Mouse (Mus musculus): ENCODE measurements around the gene Tnfrsf8. TPM values are rescaled to one million over a fixed set of nuclear protein-coding genes. Genes with fewer than 3 reads are reported as not detected.

Tnfrsf8 gene
- total RNA-seq, 2 experiments from 2014 or later, result 1.1 to 2.8 TPM

GRCm38 (mm10) chr4:145312530-145312929, 2.4 kb downstream of the Tnfrsf8 start:
- 0 out of 2 replicates have a peak, but pooled peaks have one; percentile 18 for ATAC-seq (ENCODE audit: poor library complexity, severe bottlenecking)

- no peak for ATAC-seq (ENCODE audit: poor library complexity, severe bottlenecking)
Measured at GRCm38 (mm10) chr4:145310859-145311258, 4.1 kb downstream of the Tnfrsf8 start.

- ATAC-seq (ENCODE audit: poor library complexity, severe bottlenecking), result no peak
Measured at GRCm38 (mm10) chr4:145306422-145306821, 8.5 kb downstream of the Tnfrsf8 start.

DNA sequence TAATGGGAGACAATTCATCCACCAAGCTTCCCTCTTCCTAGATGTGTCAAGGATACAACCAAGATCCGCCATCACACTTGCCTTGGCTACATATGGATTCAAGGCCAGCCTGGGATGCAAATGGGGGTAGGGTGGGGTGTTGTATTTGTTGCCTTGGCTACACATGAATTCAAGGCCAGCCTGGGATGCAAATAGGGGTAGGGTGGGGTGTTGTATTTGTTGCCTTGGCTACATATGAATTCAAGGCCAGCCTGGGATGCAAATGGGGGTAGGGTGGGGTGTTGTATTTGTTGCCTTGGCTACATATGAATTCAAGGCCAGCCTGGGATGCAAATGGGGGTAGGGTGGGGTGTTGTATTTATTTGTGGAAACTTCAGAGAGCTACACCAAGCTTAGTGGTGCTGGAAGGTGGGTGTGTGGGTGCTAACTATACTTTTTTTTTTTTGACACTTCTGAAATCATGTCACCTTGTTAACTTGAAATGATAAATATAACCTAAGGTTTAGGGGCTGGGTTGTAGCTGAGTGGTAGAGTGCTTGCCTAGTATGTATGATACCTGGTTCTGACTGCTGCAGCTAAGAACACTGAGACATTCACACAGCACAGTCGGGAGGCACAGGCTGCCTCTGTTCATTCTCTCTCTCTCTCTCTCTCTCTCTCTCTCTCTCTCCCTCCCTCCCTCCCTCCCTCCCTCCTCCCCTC, 9.2 kb downstream of the Tnfrsf8 start:
- peak; percentile 30; the same call in 1 of the 2 replicates for ATAC-seq (ENCODE audit: poor library complexity, severe bottlenecking)

GRCm38 (mm10) chr4:145304109-145304508, 10.9 kb downstream of the Tnfrsf8 start:
- ATAC-seq (ENCODE audit: poor library complexity, severe bottlenecking), result no peak

DNA sequence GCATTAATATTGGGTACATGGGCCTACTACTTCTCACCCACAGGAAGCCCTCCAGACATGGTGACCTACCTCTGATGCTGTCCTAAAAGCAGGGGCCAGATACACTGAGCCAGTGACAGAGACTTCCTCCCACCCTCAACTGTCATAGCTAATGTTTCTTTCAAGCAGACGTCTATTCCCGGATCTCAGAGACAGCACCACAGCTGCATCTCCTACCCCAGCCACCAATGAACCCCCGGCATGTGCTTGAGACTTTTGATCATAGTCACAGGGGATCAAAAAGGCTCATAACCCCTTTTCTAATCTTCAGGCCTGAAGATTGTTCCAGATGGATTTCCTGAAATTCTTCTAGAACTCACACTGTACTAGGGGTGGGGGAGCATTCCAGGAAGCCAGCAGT, 12.9 kb downstream of the Tnfrsf8 start:
- no peak for ATAC-seq (ENCODE audit: poor library complexity, severe bottlenecking)

DNA sequence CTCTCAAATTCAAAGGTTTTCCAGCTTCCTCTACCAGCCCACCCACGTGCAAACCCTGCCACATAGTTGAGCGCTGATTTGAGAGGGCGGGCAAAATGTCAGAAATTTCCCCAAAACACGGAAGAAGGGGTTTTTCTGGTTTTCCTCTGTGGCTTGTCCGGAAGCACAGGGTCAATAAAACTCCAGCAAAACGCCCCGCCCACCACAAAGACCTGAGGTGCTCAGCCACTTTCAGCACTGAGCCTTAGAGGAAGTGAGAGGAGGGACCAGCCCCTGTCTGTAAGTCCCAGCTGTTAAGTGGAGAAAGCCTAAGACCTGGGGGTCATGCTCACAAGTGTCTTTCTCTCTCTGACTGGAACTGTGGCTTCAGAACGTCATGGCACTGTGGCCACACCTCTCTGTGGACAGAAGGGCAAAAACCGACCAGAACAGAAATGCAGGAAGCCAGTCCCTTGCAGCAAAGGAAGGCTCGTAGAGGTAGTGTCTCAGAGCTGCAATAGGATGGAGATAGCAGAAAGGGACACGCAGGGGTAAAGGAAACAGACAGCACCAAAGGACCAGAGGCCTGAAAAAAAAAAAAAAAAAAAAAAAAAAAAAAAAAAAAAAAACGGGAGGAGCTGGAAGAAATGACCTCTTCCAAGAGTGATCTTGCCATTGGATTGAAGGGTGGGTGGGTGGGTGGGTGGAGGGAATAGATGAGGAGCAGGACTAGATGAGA, 14.6 kb downstream of the Tnfrsf8 start:
- ATAC-seq (ENCODE audit: poor library complexity, severe bottlenecking), result peak; percentile 82

GRCm38 (mm10) chr4:145299355-145299754, 15.6 kb downstream of the Tnfrsf8 start:
- no peak for ATAC-seq (ENCODE audit: poor library complexity, severe bottlenecking)

DNA sequence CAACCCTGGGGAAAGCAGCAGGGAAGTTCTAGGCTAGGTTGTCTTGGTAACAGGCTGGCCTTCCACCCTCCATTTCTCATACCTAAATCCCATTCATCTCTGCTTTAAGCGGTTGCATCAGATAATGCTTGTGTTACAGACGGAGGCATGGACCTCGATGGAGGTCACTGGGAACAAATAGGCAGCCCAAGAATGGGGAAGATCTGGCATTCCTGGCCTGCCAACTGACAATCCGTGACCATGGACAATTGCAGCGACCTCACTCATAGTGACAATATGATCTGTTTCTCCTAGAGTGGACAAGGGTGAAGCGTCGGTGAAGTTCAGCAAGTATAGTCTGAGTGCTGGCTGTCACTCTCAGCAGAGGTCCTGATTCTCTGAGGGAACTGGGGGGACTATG, 16.1 kb downstream of the Tnfrsf8 start:
- no peak for ATAC-seq (ENCODE audit: poor library complexity, severe bottlenecking)

DNA sequence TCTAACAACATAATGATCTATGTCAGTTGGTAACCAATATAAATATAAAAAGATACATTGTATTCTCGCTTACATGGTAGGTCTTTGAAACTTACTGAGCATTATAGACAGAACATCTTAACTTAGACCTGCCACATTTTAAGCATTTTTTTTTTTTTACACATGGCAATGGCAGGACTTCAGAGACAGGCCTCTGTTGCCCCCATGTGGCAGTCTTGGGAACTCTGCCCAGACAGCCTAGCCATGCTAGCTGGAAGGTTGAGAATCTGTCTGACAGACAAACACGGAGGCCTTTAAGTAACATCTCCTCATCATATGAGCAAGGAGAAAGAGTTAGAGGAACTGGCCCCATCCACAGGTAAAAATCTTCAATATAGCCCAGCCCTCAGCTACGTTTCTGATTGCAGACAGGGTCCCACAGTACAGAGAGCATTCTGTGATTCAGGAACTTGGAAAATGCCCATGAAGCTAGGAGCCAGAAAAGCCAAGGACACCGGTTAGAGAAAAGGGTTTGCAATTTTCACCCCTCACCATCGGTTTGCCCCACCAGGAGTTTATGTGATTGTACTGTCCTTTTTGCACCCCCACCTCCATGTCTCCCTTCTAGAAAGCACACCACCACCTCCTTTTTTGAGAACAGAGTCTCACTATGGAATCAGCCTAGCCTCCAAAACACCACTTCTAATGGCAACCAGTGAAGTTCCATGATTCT, 19.2 kb downstream of the Tnfrsf8 start:
- peak; percentile 58 for ATAC-seq (ENCODE audit: poor library complexity, severe bottlenecking)

DNA sequence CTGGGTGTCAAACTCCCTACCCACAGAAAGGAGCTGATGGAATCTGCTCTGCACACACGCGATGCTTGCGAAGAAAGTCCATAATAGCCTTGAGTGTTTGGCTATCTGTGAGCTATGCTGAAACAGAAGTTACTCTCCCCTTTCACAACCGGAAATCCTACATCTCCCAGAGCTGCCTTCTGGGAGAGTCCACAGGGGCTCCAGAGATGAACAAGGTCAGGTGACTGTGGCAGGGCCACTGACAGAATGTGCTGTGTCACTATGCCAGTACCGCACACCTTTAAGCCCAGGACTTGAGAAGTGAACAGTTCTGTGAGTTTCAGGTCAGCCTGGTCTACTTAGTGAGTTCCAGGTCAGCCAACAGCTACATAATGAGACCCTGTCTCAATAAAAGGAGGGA, 20.4 kb downstream of the Tnfrsf8 start:
- peak; percentile 43 for ATAC-seq (ENCODE audit: poor library complexity, severe bottlenecking)

- peak; percentile 95 for ATAC-seq (ENCODE audit: poor library complexity, severe bottlenecking)
Measured at GRCm38 (mm10) chr4:145286369-145287120, 28.4 kb downstream of the Tnfrsf8 start.

GRCm38 (mm10) chr4:145284675-145285074, 30.3 kb downstream of the Tnfrsf8 start:
- no peak for ATAC-seq (ENCODE audit: poor library complexity, severe bottlenecking)

DNA sequence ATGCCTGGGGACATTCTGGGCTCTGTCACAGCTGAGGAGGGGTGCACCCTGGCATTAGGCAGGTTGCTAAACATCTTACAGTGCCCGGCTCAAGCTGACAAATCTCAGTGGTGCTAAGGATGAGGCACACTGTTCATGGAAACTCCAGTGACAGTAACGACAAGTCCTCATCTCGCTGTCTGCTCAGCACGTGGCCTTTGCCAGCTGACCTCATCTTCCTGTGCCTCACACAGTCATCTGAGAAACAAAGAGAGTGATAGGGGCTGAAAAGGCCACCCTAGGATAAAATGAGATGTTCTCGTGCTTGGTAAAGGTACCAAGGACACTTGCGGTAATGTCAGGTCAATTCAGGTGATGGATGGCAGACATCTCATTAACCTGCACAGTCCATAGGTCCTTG, 31.5 kb downstream of the Tnfrsf8 start:
- no peak for ATAC-seq (ENCODE audit: poor library complexity, severe bottlenecking)

GRCm38 (mm10) chr4:145280966-145281365, 34.0 kb downstream of the Tnfrsf8 start:
- no peak for ATAC-seq (ENCODE audit: poor library complexity, severe bottlenecking)

DNA sequence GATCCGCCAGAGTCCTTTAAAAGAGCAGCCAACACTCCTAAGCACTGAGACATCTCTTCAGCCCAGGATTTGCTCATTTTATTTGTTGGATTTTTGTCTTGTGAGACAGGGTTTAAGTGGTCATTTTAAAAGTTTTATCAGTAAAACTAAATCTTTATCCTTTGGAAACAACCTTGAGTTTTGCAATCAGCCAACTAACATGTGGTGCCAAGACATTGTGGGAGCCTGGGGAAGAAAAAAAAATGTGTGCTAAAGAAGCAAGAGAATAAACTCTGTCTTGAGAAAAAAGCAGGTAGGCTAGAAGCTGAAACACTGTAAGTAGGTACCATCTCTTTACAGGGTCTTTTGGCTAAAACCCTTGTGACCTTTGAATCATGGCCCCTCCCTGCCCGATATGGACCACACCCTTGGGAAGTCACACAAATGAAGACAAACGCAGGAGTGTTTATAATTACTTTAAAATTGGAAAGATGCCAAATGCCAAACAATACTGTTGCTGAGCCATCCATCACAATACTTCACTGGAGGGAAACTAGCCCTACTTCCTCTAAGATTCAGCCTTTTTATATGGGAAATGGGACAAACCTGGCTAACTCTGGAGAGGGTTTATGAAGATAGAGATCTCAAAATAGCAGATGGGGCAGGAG, 36.1 kb downstream of the Tnfrsf8 start:
- ATAC-seq (ENCODE audit: poor library complexity, severe bottlenecking), result no peak

DNA sequence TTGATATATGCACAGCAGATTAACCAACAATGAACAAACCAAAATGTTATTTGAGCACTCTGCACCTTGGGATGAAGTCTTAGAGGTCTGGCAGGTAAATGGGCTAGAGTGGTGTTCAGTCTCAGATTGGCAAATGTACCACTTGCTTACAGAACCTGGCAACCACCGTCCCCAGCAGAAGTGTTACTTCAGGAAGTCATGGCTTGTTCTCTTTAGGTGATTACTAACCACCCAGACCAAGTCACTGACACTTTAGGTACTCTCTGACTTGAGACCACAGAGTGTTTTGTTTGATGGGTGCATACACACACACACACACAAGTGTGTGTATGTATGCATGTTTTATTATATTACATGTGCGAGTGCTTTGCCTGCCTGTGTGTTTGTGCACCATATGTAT, 36.7 kb downstream of the Tnfrsf8 start:
- peak; percentile 34; the same call in 1 of the 2 replicates for ATAC-seq (ENCODE audit: poor library complexity, severe bottlenecking)

GRCm38 (mm10) chr4:145276368-145277249, 38.4 kb downstream of the Tnfrsf8 start:
- ATAC-seq (ENCODE audit: poor library complexity, severe bottlenecking), result peak; percentile 79

- ATAC-seq (ENCODE audit: poor library complexity, severe bottlenecking), result no peak
Measured at GRCm38 (mm10) chr4:145274887-145275286, 40.1 kb downstream of the Tnfrsf8 start.
